Mouse (Mus musculus): ENCODE measurements at regions not wholly inside any gene's neighbourhood (a gene's known extent, or its start where the extent isn't known, plus 50 kb on each side); places are given as distances from the start of the nearest gene placed in this dataset.
A peak's percentile ranks its signal among the peaks of the same experiment; 100 is the strongest.

DNA sequence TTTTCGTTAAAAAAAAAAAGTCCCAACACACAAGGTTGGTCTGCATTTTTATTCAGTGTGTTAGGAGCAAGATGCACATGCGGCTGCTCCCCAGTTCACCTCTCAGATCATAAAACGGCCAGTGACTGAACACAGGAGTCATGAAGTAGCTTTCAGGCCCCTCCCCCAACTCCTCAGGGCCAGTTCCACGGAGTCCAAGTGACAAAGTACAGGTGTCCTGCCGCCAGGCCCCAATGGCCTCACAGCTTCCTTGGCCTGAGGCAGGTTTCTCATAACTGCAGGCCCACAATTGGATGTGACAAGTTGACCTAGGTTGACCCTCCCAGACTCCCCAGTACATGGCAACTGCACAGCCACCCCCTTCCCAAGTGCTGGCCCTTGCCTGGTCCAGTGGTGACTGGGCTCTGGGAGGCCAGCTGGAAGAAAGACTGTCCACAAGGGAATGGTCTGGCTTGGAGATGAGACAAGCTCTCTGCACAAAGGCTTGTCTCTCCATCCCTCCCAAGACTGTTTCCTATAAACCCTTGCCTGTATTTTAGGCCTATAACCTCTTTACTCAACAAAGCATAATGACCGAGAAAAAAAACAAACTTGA, 199.1 kb downstream of the Cyp26b1 start:
- ATAC-seq (replicated peaks; ENCODE audit: insufficient number of reproducible peaks, low FRiP score, low TSS enrichment, poor library complexity, severe bottlenecking), result no peak

DNA sequence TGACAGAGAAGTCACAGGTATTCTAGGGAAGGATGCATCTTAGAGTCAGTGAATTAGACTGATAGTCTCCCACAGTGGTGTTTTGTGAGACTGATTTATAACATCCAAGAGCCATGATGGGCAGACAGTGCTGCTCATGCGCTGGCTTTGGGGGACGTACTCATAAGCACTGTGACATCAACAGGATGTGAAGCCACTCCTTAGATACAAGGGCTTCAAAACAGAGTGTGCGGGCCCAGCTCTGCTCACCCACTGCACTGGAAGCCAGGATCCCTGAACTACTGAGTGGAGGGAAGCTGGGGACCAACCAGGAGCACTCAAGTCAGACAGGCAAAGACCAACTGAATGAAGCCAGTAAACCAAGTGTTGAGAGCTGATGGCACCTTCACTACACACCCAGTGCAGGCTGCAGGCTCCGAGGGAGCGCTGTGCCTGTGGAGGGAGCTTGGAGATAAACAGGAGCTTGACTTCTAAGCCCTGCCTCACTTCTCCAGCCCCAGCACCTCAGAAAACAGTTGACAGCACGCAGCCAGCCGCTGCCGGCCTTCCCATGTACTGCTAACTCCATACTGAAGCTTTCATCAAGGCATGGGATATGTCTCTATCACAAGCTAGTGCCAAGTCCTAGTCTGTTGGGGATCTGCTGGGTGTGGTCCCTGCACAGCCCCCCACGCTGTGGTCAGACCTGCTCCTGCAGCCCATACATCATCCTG, 200.0 kb downstream of the Cyp26b1 start:
- no peak for ATAC-seq (replicated peaks; ENCODE audit: insufficient number of reproducible peaks, low FRiP score, low TSS enrichment, poor library complexity, severe bottlenecking)

DNA sequence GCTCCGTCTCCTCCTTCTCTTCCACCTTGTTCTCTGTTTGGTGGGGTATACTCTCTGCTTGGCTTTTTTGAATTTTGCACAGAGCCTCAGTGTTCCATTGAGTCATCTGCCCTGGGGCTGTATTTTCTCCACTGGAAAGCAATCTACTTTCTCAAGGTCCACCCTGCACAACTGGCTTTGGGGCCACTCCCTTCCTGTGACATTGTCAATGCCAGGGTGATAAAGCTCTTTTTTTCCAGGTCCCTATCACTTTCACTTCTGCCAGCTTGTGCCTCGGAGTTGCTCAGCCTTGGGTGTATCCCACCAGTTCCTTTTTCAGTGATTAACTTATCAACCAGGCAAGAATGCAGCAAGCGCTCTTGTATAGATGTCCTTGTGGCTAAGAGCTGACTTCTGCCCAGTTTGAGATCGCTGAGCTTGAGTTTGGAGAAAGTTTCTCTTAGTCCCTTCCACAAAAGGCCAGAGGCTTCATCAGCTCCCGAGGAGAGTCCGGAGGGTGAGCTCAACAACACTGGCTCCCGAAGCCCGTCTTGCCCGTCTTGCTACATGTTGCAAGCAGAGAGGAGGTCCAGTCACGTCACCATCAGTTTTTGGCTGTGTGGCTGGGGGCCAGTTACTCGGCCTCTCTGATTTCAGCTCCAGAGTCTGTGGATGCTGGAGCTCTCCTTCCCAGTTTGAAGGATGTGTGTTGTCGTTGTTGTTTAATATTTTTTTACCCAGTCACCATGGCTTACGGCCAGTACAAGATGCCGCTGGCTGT, 200.8 kb downstream of the Cyp26b1 start:
- peak; percentile 74 for ATAC-seq (replicated peaks; ENCODE audit: insufficient number of reproducible peaks, low FRiP score, low TSS enrichment, poor library complexity, severe bottlenecking)

DNA sequence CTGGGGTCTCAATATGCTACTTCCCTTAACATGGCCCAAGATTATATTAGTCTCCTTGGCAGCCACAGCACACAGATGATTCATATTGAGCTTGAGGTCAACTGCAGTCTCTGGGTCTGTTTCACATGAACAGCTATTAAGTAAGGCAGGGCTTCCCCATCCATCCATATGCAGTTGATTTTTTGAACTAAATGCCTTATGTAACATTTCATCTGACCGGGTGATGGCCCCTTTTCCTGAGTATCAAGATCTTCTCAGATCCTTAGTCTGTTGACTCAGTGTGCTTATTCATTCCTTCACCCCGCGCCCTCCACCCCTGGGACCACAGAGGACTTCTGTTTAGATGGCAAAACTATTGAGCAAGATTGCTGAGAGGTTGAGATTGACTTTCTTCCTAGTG, 202.7 kb downstream of the Cyp26b1 start:
- ATAC-seq (replicated peaks; ENCODE audit: insufficient number of reproducible peaks, low FRiP score, low TSS enrichment, poor library complexity, severe bottlenecking), result no peak

DNA sequence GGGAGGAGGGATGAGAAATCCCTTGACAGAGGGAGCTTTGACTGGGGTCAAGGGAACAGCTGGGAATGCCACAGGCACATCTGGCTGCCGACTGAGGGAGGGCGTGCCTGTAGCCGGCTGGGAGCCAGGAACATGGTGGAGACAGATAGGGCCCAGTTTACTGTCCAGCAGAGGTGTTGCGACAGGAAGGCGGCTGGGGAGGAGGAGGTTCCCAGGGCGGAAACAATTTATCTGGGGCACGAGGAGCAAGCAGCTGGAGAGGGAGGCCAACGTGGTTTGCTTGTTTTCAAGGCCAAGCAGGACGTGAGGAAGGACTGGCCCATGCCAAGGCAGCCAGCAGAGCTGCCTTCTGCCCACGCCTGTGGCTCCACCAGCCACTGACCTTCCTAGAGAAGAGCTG, 208.0 kb downstream of the Cyp26b1 start:
- ATAC-seq (replicated peaks; ENCODE audit: insufficient number of reproducible peaks, low FRiP score, low TSS enrichment, poor library complexity, severe bottlenecking), result no peak

DNA sequence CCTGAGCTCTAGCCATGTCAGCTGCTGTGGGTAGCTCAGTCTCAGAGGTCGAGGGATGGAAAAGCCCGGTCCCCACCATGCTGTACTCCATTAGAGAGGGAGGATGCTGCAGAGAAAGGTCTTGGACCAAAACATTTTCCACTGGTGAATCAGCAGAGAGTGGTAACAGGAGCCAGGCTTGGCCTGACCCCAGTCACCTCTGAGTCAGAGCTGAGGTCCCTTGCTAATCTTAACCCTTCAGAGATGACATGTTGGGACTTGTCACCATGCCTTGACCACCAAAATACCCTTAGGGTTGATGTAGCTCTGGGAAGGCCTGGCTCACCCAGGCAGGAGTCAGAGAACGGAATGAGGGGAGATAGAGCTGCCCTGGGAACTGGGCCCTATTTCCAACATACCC, 210.0 kb downstream of the Cyp26b1 start:
- no peak for ATAC-seq (replicated peaks; ENCODE audit: insufficient number of reproducible peaks, low FRiP score, low TSS enrichment, poor library complexity, severe bottlenecking)

DNA sequence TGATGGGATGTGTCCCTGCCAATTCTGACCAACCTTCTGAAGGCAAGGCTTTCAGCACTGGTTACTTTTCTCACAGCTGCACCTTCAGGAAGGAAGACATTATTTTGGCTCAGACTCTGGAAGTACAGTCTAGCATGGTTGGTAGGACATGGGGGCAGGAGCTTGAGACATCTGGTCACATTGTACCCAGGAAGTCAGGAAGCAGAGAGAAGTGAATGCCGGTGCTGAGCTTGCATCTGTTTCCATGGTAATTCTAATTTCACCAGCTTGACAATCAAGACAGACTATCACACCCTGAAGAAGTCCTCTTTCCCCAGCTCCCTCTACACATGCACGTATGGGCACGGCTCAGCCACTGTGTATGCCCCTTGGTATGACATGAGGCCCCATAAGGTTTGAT, 210.6 kb downstream of the Cyp26b1 start:
- no peak for ATAC-seq (replicated peaks; ENCODE audit: insufficient number of reproducible peaks, low FRiP score, low TSS enrichment, poor library complexity, severe bottlenecking)

DNA sequence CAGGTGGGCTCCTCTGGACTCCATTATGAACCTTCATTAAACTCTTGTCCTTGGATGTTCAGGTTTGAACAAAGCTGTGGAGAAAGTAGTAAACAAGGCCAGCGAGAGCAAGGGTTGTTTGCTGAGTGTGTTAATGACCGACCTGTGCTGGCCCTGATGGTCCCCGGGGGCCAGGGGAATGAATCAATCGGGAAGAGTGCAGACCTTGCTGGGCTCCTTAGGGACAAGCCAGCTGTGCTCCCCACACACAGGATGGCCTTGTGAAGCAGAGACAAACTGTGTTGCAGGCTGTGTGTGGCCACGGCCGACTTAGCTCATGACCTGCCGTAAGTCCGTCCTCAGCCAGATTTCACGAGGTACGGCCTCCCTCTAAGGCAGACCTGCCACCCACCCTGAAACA, 212.1 kb downstream of the Cyp26b1 start:
- no peak for ATAC-seq (replicated peaks; ENCODE audit: insufficient number of reproducible peaks, low FRiP score, low TSS enrichment, poor library complexity, severe bottlenecking)

DNA sequence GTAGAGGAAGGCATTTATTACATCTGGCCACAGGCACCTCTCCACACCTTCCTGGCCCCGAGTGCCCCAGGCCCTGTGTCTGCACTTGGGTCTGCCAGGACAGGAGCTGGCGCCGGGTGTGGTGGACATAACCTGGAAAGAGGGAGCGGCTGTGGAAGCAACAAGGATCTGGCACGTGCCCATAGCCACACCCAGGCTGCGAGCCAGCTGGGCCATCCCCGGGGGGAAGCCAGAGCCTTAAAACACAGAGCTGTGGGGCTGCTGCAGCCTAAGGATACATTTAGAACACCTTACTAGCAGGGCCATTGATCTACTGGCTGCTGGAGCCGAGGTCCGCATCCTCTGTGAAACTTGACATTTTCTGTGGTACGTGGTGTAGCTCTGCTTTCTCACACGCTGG, 217.0 kb downstream of the Cyp26b1 start:
- ATAC-seq (replicated peaks; ENCODE audit: insufficient number of reproducible peaks, low FRiP score, low TSS enrichment, poor library complexity, severe bottlenecking), result no peak

DNA sequence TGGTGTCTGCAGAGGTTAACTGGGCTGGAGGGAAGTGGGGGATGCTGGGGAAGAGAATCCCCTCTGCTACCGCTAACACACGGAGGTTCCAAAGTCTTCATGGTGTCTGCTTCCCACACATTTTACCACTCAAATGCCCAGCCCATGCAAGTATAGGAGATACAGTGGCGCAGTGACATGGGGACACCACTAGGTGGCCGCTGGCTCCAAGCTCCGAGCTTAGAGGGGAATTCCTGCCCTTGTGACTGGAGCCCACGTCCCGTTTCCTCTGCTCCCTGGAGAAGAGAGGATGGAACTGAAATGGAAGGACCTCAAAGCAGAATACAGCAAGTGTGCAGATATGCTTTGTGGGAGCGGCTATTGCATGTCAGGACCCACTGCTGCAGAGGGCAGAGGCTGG, 218.2 kb downstream of the Cyp26b1 start:
- no peak for ATAC-seq (replicated peaks; ENCODE audit: insufficient number of reproducible peaks, low FRiP score, low TSS enrichment, poor library complexity, severe bottlenecking)

DNA sequence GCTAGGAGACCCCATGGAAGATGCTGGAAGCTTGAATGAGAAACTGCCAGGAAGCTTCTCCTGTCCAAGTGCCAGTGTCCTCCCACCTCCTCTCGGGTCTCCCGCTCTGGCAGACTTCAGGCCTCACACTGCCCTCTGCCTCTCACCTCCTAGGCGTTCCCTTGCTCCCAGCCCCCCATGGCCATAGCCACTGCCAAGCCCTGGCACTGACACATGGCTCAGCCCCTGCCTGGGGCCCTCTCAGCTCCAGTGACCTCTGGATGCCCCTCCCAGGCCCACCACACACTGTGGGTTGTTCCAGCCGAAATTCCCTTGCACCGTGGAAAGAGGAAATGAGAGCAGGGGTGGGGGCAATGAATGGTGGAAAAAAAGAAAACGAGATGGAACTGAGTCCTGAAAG, 227.3 kb downstream of the Cyp26b1 start:
- no peak for ATAC-seq (replicated peaks; ENCODE audit: insufficient number of reproducible peaks, low FRiP score, low TSS enrichment, poor library complexity, severe bottlenecking)

DNA sequence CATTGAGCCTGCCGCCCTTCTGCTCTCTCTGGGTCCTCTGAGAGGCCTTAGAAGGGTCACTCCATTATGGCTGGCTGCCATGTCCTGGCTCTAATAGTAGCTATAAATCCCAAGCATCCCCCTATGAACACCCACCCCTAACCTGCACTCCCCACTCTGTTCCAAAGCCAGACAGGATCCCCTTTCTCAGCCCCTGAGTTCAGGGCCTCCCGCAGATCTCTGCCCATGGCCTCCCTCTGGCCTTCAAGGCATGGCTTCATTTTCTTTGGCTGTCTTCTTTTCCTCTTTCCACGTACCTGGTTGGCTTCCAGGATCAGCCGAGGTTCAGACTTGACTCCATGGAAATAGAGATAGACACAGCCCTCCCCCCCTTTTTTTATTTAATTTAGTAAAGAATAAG, 227.8 kb downstream of the Cyp26b1 start:
- no peak for ATAC-seq (replicated peaks; ENCODE audit: insufficient number of reproducible peaks, low FRiP score, low TSS enrichment, poor library complexity, severe bottlenecking)

DNA sequence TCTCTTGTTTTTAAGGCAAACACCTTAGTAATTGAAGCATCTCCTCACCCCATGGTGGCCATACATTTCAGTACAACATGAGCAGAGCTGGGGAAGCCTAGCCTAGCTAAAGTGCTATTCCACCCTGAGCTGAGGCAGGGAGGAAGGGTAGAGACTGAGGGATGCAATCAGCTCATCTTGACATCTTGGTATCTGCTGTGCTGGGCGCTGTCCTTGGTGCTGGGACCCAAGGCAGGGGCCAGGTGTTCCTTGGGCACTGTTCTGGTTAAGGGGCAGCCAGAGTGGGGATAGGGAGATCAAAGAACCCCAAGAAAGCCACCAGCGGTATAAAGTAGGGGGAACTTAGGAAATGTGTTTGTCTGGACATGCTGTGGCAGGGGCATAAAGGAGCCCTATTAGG, 228.7 kb downstream of the Cyp26b1 start:
- ATAC-seq (replicated peaks; ENCODE audit: insufficient number of reproducible peaks, low FRiP score, low TSS enrichment, poor library complexity, severe bottlenecking), result no peak

DNA sequence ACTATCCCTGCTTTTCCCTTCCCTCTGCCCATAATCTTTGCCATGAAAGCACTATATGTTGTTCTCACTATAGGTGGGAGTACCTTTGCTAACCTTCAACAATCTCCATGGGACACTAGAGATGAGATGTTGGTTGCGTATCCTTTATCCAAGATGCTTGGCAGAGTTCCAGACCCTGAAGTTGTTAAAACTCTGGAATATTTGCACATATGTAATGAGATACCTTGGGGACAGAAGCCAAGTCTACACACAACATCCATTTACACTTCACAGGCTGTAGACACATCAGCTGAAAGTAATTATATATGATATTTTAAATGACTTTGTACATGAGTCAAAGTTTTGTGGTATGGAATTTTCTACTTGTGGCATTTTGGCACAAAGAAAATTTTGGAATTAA, 231.4 kb downstream of the Cyp26b1 start:
- no peak for ATAC-seq (replicated peaks; ENCODE audit: insufficient number of reproducible peaks, low FRiP score, low TSS enrichment, poor library complexity, severe bottlenecking)

DNA sequence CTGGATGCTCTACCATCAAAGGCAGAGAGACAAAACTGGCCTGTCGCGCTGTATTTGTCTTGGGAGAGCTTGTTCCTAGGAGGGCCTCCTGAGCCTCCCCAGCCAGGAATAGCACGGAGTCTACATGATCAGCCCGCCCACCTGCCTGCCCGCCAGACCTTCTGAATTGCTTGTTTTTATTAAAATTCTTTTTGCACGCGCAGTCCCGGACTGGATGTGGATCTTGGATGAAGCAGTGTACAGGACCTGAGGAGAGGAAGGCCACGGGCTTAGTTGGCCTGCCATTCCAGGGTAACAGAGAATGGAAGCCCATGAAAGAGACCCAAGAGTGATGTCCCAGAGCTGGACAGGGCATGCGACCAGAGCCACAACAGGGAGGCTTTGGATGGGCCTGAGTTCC, 235.8 kb downstream of the Cyp26b1 start:
- ATAC-seq (replicated peaks; ENCODE audit: insufficient number of reproducible peaks, low FRiP score, low TSS enrichment, poor library complexity, severe bottlenecking), result no peak

DNA sequence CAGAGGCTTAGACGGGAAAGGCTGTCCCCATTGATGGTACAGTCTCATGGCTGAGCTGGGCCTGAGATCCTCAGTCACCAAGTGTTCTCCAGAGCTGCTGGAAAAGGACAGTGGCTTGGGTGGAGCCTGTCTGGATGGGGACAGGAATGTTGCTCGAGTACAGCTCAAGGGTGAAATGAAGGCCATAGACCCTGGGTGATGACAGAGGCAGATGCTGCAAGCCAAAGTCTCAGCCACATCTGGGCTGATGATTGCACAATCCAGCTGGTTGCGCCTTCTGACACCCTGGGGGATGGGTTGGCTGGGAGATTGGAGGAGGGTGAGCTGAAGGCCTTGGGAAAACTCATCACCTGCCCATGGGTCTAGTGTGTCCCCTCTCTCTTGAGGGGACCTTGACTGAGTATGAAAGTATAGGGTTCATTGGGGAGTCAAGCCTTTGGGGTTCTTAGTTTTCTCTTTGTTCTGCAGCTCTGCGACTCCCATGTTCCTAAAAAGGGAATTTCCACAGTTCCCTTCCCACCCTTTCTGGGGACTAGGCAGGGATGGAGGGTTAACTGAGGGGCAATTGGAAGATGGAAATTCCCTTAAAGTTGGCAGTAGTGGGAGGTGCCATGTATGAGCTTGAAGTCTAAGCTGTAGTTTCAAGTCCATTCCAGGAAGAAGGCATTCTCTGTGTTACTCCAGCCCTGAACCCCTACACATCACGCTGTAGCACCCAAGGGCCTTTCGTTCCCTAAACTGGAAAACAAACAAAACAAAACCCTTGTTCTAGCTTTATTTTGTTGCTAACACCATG, 240.1 kb downstream of the Cyp26b1 start:
- ATAC-seq (replicated peaks; ENCODE audit: insufficient number of reproducible peaks, low FRiP score, low TSS enrichment, poor library complexity, severe bottlenecking), result no peak

DNA sequence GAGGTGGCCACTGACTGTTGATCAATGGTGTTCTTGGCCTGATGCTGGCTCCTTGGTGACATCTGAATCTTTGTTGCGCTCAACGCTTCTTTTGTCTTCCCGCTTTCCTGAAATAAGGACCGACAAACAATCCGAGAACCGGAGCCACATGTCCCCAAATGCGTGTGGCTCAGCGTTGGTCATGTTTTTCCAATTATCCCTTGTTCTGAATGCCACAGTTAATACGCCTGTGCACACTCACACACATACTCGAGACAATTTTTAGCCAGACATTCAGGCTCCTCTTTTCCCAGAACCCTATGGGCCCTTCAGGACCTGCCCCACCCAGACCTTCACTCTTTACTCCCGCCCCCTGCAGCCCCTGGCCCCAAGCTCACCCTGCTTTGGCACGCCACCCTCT, 248.8 kb downstream of the Cyp26b1 start:
- no peak for ATAC-seq (replicated peaks; ENCODE audit: insufficient number of reproducible peaks, low FRiP score, low TSS enrichment, poor library complexity, severe bottlenecking)

DNA sequence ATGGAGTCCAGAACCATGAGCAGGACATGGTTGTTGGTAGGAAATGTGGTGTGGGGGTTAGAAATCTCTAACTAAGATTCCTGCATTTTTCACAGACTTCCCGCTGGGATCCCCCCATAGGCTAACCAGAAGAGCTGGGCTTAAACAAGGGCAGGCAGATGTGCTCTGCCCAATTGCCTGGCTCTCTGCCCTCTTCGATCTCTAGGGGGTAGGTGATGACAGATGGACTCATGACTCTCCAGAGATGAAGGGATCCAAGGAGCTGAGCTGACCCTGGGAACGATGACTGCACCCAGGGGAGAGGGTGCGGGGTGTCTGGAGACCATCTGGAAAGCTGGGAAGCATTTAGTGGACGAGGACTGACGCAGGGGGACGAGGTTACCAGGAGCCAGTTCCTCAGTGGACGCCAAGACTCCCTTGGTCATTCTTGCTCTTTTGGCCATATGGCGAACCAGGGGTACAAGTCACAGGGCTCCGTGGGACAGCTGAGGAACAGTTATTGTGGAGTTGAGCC, 260.0 kb downstream of the Cyp26b1 start:
- no peak for ATAC-seq (replicated peaks; ENCODE audit: insufficient number of reproducible peaks, low FRiP score, low TSS enrichment, poor library complexity, severe bottlenecking)

DNA sequence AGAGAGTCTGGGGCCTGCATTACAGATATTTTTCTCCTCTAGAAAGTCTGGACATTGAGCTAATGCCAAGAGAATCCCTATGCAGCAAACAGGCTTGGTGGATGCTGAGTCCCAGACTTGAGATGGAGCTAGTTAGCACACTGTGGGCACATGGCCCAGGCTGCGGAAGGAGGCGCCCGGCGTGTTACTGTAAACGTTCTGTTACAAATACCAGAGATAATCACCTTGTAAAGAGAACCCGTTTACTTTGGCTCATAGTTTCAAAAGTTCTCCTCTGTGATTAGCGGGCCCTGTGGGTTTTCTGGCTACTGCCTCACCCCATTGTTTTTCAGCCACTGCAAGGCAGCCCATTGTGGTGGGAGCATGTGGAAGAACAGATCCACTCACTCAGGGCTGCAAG, 264.6 kb downstream of the Cyp26b1 start:
- ATAC-seq (replicated peaks; ENCODE audit: insufficient number of reproducible peaks, low FRiP score, low TSS enrichment, poor library complexity, severe bottlenecking), result no peak
